Mouse (Mus musculus): Measurements from ENCODE around the gene Medag. TPM values are rescaled to one million over a fixed set of nuclear protein-coding genes. Genes with fewer than 3 reads are reported as not detected.

Gene Medag
- polyA plus RNA-seq, 1 experiment: 0.37 TPM

DNA sequence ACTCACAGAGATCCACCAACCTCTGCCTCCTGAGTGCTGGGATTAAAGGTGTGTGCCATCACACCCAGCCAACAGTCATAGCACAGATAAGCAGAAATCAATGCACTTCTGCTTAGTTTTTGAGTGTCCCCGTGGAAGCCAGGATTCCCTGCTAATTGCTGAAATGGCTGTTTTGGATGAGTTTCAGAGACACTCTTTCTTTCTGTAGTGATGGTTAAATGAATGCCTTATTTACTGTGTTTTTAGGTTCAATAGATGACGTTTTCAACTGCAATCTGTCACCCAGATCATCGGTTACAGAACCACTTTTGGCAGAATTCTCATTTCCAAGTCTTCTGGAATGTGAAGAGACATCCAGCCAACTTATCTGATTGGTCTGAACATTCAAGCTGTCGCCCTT lies 18.0 kb downstream of the Medag start:
- H3K4me1 ChIP-seq (ENCODE audit: control insufficient read depth, insufficient read depth, low read length): peaks cover 4% of the 10 kb centered on the region
- TF ChIP-seq CTCF (IDR thresholded peaks at IDR 0.05; ENCODE audit: control insufficient read depth, insufficient read depth, insufficient replicate concordance, low read depth, low read length) (no peak), POLR2A (IDR thresholded peaks at IDR 0.05; ENCODE audit: control insufficient read depth, low read depth, low read length) (no peak)
- no peaks in the 10 kb centered on the region for H3K36me3 ChIP-seq (ENCODE audit: control insufficient read depth, insufficient read depth, low read length)
- no peaks in the 10 kb centered on the region for H3K27me3 ChIP-seq (ENCODE audit: control insufficient read depth, insufficient read depth, low read length)
- no peak overlapping the region for H3K4me3 ChIP-seq (ENCODE audit: control insufficient read depth, low read depth, low read length)
- H3K27ac ChIP-seq (ENCODE audit: control insufficient read depth, insufficient read depth, low read depth, low read length): no peak overlapping the region

DNA sequence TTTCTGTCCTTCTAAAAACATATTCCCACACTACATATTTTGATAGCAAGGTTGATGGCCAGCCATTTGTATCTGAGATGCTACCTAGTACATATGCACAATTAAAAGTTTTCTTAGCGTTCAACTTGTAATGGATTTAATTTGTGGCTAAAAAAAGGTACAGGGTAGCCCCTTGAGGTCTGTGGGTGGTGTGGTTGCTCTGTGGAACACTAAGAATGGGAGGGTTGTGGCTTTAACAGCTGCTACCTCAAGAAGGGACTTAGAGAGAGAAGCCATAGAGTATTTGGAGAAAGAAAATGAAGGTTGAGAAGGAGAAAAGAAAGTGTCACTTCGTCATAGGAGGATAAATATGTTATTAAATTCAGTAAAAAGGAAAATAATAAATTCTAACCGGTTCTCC lies 19.4 kb downstream of the Medag start:
- Histone ChIP-seq H3K36me3 (ENCODE audit: control insufficient read depth, insufficient read depth, low read length) (no peaks in the 10 kb centered on the region), H3K27ac (ENCODE audit: control insufficient read depth, insufficient read depth, low read depth, low read length) (no peak overlapping the region), H3K27me3 (ENCODE audit: control insufficient read depth, insufficient read depth, low read length) (no peaks in the 10 kb centered on the region), H3K4me1 (ENCODE audit: control insufficient read depth, insufficient read depth, low read length) (peaks cover 4% of the 10 kb centered on the region), H3K4me3 (ENCODE audit: control insufficient read depth, low read depth, low read length) (no peak overlapping the region)
- TF ChIP-seq POLR2A (IDR thresholded peaks at IDR 0.05; ENCODE audit: control insufficient read depth, low read depth, low read length): no peak

DNA sequence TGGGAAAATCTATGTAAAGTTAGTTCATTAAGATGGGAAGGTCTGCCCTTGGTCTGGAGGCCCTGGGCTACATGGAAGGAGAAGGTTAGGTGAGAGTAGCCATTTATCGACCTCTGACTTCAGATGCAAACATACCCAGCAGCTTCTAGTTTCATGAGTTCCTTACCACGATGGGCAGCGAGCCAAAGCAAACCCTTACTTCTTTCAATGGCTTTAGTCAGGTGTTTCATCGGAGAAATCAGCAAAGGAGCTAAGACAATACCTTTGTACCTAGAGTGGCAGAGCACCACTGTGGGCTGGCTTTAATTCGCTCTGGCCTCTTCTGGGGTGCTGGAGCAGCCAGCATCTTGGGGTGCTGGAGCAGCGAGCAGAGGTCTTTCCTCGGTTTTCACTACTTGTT lies 22.1 kb downstream of the Medag start:
- no peaks in the 10 kb centered on the region for H3K27me3 ChIP-seq (ENCODE audit: control insufficient read depth, insufficient read depth, low read length)
- H3K36me3 ChIP-seq (ENCODE audit: control insufficient read depth, insufficient read depth, low read length): no peaks in the 10 kb centered on the region
- H3K4me3 ChIP-seq (ENCODE audit: control insufficient read depth, low read depth, low read length): no peak overlapping the region
- no peak for TF ChIP-seq CTCF (IDR thresholded peaks at IDR 0.05; ENCODE audit: control insufficient read depth, insufficient read depth, insufficient replicate concordance, low read depth, low read length)
- no peak for TF ChIP-seq POLR2A (IDR thresholded peaks at IDR 0.05; ENCODE audit: control insufficient read depth, low read depth, low read length)
- no peak overlapping the region for H3K27ac ChIP-seq (ENCODE audit: control insufficient read depth, insufficient read depth, low read depth, low read length)
- peaks cover 2% of the 10 kb centered on the region for H3K4me1 ChIP-seq (ENCODE audit: control insufficient read depth, insufficient read depth, low read length)

DNA sequence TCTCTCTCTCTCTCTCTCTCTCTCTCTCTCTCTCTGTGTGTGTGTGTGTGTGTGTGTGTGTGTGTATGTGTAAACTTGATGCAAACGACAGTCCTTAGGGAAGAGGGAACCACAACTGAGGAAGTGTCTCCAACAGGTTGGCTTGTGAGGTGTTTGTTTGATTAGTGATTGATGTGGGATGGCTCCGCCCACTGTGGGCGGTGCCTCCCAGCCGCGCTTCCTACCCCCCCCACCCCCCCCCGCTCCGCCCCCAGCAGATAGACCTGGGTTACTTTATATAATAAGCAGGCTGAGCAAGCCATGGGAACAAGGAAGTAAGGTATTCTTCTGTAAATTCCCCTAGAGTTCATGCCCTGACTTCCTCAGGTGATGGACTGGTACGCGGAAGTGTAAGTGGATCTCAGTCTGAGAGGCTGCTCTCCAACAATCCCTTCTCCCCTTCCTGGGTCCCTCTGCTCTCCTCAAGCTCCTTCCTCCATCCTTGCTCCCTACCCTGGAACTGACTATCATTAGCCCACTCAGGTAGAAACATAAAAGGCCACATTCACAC lies 22.7 kb downstream of the Medag start:
- H3K4me1 ChIP-seq (ENCODE audit: control insufficient read depth, insufficient read depth, low read length): peaks cover 2% of the 10 kb centered on the region
- H3K4me3 ChIP-seq (ENCODE audit: control insufficient read depth, low read depth, low read length): no peak overlapping the region
- TF ChIP-seq POLR2A (IDR thresholded peaks at IDR 0.05; ENCODE audit: control insufficient read depth, low read depth, low read length) (no peak), CTCF (IDR thresholded peaks at IDR 0.05; ENCODE audit: control insufficient read depth, insufficient read depth, insufficient replicate concordance, low read depth, low read length) (no peak)
- no peak overlapping the region for H3K27ac ChIP-seq (ENCODE audit: control insufficient read depth, insufficient read depth, low read depth, low read length)
- no peaks in the 10 kb centered on the region for H3K27me3 ChIP-seq (ENCODE audit: control insufficient read depth, insufficient read depth, low read length)
- no peaks in the 10 kb centered on the region for H3K36me3 ChIP-seq (ENCODE audit: control insufficient read depth, insufficient read depth, low read length)

DNA sequence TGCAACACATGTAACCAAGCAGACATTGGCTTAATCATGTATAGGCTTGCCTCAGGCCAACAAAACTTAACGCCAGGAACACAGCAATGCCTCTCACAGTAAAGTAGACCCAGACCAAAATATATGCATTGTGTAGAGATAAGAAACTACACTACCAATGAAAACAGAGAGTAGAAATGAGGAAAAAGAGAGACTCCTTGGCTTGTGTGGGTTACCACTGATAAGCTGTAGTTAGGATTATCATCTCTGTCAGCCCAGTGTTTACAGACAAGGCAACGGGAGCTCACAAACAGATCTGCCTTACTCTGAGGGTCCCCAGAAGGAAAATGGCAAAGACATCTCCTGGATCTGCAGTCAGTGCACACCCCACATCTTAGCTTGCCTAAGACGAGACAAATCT lies 25.0 kb downstream of the Medag start:
- Histone ChIP-seq H3K36me3 (ENCODE audit: control insufficient read depth, insufficient read depth, low read length) (no peaks in the 10 kb centered on the region), H3K4me3 (ENCODE audit: control insufficient read depth, low read depth, low read length) (no peak overlapping the region), H3K4me1 (ENCODE audit: control insufficient read depth, insufficient read depth, low read length) (peaks cover 2% of the 10 kb centered on the region), H3K27me3 (ENCODE audit: control insufficient read depth, insufficient read depth, low read length) (peaks cover 3% of the 10 kb centered on the region; the same call in 1 of the 2 replicates), H3K27ac (ENCODE audit: control insufficient read depth, insufficient read depth, low read depth, low read length) (no peak overlapping the region)
- TF ChIP-seq POLR2A (IDR thresholded peaks at IDR 0.05; ENCODE audit: control insufficient read depth, low read depth, low read length) (no peak), CTCF (IDR thresholded peaks at IDR 0.05; ENCODE audit: control insufficient read depth, insufficient read depth, insufficient replicate concordance, low read depth, low read length) (no peak)

DNA sequence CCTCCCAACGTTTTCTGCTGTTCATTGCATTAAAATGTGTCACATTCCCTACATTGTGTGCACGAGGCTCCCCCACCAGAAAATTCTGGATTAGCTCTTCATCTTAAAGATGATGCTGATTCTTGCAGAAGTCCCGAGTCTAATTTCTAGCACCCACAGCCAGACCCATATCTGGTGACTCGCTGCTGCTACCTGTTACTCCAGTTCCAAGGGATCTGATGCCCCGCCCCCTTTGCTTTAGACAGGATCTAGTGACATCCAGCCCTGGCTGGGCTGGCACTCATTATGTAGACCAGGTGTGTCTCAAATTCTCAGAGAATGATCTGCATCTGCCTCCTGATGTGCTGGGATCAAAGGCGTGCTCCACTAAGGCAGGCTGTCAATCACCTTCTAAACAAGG lies 25.6 kb downstream of the Medag start:
- Histone ChIP-seq H3K36me3 (ENCODE audit: control insufficient read depth, insufficient read depth, low read length) (no peaks in the 10 kb centered on the region), H3K4me1 (ENCODE audit: control insufficient read depth, insufficient read depth, low read length) (peaks cover 2% of the 10 kb centered on the region), H3K27ac (ENCODE audit: control insufficient read depth, insufficient read depth, low read depth, low read length) (no peak overlapping the region), H3K27me3 (ENCODE audit: control insufficient read depth, insufficient read depth, low read length) (peaks cover 3% of the 10 kb centered on the region; the same call in 1 of the 2 replicates), H3K4me3 (ENCODE audit: control insufficient read depth, low read depth, low read length) (no peak overlapping the region)
- TF ChIP-seq POLR2A (IDR thresholded peaks at IDR 0.05; ENCODE audit: control insufficient read depth, low read depth, low read length): no peak
- TF ChIP-seq CTCF (IDR thresholded peaks at IDR 0.05; ENCODE audit: control insufficient read depth, insufficient read depth, insufficient replicate concordance, low read depth, low read length): no peak

- no peaks in the 10 kb centered on the region; the same call in 1 of the 2 replicates for H3K4me1 ChIP-seq (ENCODE audit: control insufficient read depth, insufficient read depth, low read length)
- TF ChIP-seq CTCF (IDR thresholded peaks at IDR 0.05; ENCODE audit: control insufficient read depth, insufficient read depth, insufficient replicate concordance, low read depth, low read length) (no peak), POLR2A (IDR thresholded peaks at IDR 0.05; ENCODE audit: control insufficient read depth, low read depth, low read length) (peak; percentile 71; the same call in 1 of the 2 replicates)
- peak within 1 kb of the TSS; percentile 19; the same call in 1 of the 2 replicates for H3K27ac ChIP-seq (ENCODE audit: control insufficient read depth, insufficient read depth, low read depth, low read length)
- peaks cover 3% of the 10 kb centered on the region; the same call in 1 of the 2 replicates for H3K27me3 ChIP-seq (ENCODE audit: control insufficient read depth, insufficient read depth, low read length)
- peak within 1 kb of the TSS; percentile 87 for H3K4me3 ChIP-seq (ENCODE audit: control insufficient read depth, low read depth, low read length)
- H3K36me3 ChIP-seq (ENCODE audit: control insufficient read depth, insufficient read depth, low read length): no peaks in the 10 kb centered on the region
These were observed 28.1 kb downstream of the Medag start, which contains the start of gene Tex26 for GRCm38 (mm10) chr5:149439531-149440179. Gene Tex26, plus strand, starts transcription at chr5:149439660.
